Mouse (Mus musculus) left cerebral cortex, postnatal 25 days (tissue): ENCODE measurements around the gene Ptgfr. TPM values are rescaled to one million over a fixed set of nuclear protein-coding genes. Genes with fewer than 3 reads are reported as not detected.

ENCODE experiments used
- DNase-seq, 2 experiments: peaks; one replicate each; pipeline ENCODE4 v3.0.0; 2022; ENCODE audit warnings: low spot score in 2 of 2, mixed read lengths in 1 of 2
- intact Hi-C: fragments of 180-260 bp; cut with DNase I; formaldehyde crosslinking; loops from one replicate; pipeline ENCODE4 v1.15.1; 2025
- total RNA-seq, 2 experiments: library from RNA; stranded (reverse); gene quantifications; 2 replicates each; pipeline ENCODE4 v1.2.3; 2021

The Ptgfr gene
- total RNA-seq, 2 experiments from 2014 or later = 1.2 to 1.9 TPM

- no peak for DNase-seq
These were observed 87.7 kb downstream of the Ptgfr start, which contains the start of gene Ifi44 for GRCm38 (mm10) chr3:151749737-151750136. Ifi44 (minus strand) TSS chr3:151749960.

GRCm38 (mm10) chr3:151748514-151748913 is 88.9 kb downstream of the Ptgfr start:
- DNase-seq = no peak
- intact Hi-C loops = no loop called here

More at GRCm38 (mm10) chr3:151749737-151750136, 87.7 kb downstream of the Ptgfr start, which contains the start of gene Ifi44:
- intact Hi-C loops = no loop called here

Other genes with a start within 250 kb of the Ptgfr start
- not detected for gene Ifi44, start 87.7 kb downstream of the Ptgfr start, total RNA-seq
- not detected for gene Ifi44l, start 74.7 kb downstream of the Ptgfr start, total RNA-seq